Mouse (Mus musculus): ENCODE results near the gene Slc26a9.

DNA sequence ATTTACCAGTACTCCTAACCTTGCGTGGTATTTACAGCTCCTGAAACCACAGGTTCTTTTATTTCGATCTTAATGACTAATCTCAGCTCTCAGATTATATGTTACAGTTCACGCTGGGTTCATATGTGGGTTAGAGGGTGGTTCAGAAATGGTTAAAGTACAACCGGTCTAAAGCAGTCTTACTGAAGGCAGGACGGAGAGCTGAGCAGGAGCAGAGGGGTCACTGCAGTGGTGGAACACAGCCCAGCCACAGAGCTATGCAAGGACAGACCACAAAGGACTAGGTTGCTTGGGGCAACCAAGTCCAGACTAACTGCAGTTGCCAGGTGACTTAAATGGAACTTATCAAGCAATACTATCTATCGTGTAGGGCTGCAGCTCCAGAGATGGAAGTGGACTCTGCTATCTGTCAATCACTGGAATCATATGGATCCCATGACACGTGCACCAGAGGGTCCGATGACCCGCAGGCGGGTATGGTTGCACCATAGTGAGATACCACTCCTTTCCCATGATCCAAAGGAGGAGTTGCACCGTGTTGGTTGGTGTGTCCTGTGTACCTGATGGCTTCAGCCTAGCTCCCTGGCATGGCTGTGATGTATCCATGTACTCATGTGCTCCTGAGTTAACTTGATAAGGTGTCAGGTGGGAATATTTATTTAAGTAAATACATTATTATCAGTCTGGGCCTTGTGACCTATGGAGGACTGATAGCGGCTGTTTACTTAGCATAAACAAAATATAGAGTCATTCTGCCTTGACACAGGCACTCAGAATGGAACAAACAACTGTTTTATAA is 13.0 kb upstream of the Slc26a9 start:
- no peak for TF ChIP-seq CTCF (IDR thresholded peaks at IDR 0.05; ENCODE audit: low read depth, low read length)
- no peak for TF ChIP-seq POLR2A (IDR thresholded peaks at IDR 0.05; ENCODE audit: borderline replicate concordance, low read depth, low read length)

Measured in bone marrow macrophage, adult 2 months (primary cell).